Mouse (Mus musculus) megakaryocyte-erythroid progenitor cell, adult 5-6 weeks (primary cell): ENCODE measurements around the gene Pkdcc. TPM values are rescaled to one million over a fixed set of nuclear protein-coding genes. Genes with fewer than 3 reads are reported as not detected.

ENCODE experiments used
- ATAC-seq: replicated peaks from 2 replicates; pipeline ENCODE4 v1.8.0; 2016; ENCODE audit warnings: mild to moderate bottlenecking, inconsistent platforms; ENCODE audit not compliant: severe bottlenecking, poor library complexity, low FRiP score, low TSS enrichment
- total RNA-seq, 2 experiments: library from RNA; stranded (forward) in 1 of 2; stranded (reverse) in 1 of 2; fragments of 200-1000, 215-1000 nt in 1 of 2; fragments of >200 nt in 1 of 2; fragmentation: Nextera tagmentation in 1 of 2; gene quantifications; 2 replicates each; pipeline ENCODE4 v1.2.3; 2014 to 2017

Gene Pkdcc
- total RNA-seq, 2 experiments from 2014 or later = not detected

- no peak for ATAC-seq
Observed at GRCm38 (mm10) chr17:83210531-83210930, 4.6 kb upstream of the Pkdcc start.

- no peak for ATAC-seq
Observed at GRCm38 (mm10) chr17:83211196-83211595, 3.9 kb upstream of the Pkdcc start.

- ATAC-seq = no peak
Observed at GRCm38 (mm10) chr17:83212422-83212821, 2.7 kb upstream of the Pkdcc start.

DNA sequence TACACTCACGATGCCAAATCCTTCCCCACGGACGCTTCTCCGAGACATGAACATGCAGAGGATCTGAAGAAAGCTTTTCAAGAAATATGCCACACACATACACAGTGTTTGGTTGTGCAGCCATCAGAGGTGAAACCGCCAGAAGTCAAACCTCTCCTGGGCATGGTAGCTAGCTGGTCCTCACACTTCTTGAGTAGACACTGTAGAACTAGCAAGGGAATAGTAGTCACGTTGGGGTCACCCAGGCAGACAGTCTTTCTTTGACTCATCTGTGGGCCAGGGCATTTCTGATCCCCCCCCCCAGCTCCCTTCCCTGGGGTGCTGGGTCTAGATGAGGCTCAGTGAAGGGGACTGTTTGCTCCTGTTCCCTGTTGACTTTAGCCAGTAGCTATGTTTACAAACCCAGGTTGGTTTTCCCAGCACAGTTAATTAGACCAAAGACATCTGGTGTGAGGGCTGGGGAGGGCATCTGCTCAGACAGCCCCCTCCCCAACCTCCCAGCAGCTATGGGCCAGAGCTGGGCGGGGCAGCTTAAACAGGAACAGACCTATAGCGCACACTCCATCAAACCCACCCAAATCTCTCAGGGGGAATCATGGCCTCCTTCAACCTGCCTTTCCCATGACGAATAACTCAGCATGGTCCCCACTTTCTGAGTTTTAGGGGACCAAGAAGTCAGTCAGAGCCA is 1.7 kb upstream of the Pkdcc start:
- no peak for ATAC-seq

DNA sequence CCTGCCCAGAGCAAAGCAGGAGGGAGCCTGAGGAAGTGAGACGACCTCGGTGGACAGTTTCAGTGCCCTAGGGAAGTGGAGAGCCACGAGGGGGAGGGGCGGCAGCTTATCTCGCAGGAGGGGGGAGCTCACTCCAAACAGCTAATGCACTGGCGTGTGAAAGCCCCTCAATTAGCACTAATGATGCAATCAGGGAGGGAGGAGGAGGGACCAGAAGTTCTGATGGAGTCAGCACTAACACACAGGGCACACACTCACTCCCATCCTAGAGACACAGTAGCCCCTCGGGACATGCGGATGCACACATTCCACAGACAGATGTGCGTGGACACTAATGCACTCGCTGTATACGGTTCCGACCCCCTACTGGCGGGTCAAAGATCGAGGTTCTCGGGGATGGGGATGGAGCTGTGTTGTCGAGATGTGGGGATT is 915 bp upstream of the Pkdcc start:
- 0 out of 2 replicates have a peak, but pooled peaks have one; percentile 10 for ATAC-seq

- no peak for ATAC-seq
Observed at GRCm38 (mm10) chr17:83215529-83216244, 595 bp downstream of the Pkdcc start.

DNA sequence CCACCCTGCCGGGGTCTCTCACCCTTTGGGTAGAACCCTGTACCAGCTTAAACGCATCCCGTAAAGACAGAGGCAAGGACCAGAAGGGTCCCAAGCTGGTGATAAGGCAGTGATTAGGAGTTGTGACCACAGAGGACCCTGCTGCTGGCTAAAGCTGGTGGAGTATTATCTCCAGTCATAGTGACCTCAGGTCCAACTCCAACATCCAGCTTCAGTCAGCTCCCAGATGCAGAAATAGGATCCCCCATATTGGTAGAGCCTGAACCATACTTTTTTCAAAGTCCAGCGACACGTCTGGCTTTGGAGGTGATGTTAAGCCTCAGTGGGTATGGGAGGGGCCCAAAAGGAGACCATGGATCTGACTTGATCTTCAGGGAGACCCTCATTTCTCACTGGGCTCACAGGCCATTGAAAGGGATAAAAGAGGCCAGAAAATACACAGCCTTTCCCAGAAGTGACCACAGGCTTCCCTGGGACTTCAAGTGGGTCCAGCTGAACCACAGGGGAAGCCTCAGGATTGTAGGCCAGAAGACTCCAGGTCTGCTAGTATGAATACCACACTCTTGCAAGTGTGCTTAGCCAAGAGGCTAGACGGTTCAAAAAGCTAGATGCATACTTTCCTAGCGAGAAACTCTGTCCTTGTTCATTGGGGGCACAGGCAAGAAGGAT is 1.3 kb downstream of the Pkdcc start:
- ATAC-seq = no peak

DNA sequence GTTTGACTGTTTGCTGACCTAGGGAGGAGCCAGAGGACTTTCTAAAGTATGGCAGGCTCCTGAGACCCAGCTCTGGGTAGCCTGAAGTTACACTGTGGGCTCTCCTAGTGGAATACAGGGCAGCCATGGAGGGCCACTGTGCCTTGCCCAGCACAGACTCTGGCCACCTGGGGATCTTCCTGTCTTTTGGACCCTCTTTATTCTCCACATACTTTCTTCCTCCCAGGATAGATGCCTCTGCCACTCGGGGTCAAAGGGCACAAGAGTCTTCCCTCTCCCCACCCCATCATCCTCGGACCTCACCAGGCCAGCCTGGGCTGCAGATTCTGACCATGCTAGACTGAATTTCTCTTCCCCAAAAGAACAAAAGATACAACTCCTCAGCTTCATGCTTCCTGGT is 3.1 kb downstream of the Pkdcc start:
- ATAC-seq = no peak

- no peak for ATAC-seq
Observed at GRCm38 (mm10) chr17:83218722-83219121, 3.6 kb downstream of the Pkdcc start.

- no peak for ATAC-seq
Observed at GRCm38 (mm10) chr17:83219351-83220287, 4.5 kb downstream of the Pkdcc start.

DNA sequence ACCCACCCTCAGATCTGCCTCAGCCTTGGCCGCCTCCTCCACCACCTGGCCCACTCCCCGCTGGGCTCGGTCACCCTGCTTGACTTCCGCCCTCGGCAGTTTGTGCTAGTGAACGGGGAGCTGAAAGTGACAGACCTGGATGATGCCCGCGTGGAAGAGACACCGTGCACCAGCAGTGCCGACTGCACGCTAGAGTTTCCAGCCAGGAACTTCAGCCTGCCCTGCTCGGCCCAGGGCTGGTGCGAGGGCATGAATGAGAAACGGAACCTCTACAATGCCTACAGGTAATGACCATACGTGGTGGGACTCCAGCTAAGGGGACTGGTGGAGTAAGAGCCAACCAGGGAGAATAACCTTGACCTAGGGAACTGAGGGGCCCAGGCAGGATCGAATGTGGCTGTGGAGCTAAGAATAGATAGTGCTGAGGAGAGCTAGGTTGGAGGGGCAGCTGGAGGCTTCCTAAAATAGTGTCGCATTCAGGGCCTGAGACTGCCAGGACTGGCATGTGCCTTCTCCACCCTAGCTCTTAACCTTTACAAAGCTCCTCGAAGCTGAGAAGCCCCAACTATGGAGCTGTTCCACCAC is 6.0 kb downstream of the Pkdcc start:
- no peak for ATAC-seq

DNA sequence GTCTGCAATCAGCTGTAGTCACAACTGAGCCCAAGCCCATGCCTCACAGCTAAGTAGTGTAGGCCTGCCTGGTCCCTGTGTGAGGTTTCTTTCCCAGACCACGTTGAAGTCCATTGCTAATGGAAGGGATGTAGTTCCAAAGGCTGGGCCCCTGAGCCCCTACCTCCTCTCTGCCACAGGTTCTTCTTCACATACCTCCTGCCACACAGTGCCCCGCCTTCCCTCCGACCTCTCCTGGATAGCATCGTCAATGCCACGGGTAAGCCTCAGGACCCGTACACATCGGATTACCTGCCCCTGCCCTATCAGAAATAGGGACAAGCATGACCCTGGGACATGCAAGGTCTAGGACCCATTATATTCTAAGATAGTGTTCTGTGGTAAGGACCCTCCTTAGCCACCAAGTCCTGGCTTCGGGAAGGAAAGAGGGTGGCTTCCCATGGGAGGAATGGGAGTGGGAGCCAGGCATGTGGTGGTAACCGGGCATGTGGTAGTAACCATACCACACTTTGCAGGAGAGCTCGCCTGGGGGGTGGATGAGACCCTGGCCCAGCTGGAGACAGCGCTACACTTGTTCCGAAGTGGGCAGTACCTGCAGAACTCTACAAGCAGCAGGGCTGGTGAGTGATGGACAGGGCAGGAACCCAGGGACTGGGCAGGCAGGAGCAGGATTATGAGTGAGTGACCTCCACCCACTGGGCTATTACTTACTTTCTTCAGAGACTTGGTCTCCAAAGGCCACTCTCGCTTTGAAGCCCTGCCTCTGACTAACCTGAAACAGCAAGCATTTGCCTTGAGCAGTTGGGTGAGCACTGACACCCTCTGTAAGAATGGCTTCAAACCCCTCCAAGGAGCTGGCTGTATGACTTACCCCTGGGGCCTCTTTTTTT is 6.8 kb downstream of the Pkdcc start:
- no peak for ATAC-seq

DNA sequence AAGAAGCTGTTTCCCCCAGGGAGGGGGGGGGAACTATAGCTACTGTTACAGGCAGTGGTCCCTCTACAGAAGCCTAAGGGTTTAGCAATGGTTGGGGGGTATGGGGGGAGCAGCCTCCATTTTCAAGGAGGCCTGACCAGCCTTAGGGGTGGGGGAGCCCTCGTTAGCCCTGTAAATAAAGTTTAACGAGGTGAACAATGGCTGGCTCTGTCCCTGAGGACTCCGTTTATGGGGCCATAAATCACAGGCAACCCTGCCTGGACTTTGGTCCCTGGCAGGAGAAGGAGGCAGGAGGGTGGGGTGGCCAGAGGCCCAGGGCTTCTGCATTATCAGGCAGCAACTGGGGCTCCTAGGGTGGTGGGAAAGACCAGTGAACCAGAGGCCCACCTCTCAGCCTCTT is 7.6 kb downstream of the Pkdcc start:
- ATAC-seq = no peak

DNA sequence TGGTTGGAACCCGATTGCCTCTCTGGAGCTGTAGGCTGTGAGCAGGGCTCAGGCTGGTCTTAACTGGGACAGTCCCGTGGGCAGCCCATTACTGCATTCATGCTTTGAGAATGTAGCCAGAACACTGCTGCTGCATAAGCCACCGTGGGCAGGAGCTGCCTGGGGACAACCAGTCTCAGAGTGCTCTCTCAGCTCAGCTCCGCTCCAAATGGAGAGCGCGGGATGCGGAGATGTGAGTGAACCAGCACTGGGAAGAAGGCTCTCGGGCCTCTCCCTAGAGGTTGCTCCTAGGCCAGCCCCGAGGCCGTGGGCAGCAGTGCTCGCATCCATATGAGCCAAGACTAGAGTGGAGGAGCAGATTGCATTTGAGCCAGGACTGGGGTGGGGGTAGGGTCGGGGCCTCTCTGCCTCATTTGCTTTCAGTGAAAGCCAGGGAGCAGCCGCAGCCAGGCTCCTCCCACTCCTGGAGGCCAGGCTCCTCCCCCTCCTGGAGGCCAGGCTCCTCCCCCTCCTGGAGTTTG is 9.4 kb downstream of the Pkdcc start:
- no peak for ATAC-seq

GRCm38 (mm10) chr17:83226395-83226986 is 11.4 kb downstream of the Pkdcc start:
- ATAC-seq = no peak

- no peak for ATAC-seq
Observed at GRCm38 (mm10) chr17:83231357-83231756, 16.3 kb downstream of the Pkdcc start.

DNA sequence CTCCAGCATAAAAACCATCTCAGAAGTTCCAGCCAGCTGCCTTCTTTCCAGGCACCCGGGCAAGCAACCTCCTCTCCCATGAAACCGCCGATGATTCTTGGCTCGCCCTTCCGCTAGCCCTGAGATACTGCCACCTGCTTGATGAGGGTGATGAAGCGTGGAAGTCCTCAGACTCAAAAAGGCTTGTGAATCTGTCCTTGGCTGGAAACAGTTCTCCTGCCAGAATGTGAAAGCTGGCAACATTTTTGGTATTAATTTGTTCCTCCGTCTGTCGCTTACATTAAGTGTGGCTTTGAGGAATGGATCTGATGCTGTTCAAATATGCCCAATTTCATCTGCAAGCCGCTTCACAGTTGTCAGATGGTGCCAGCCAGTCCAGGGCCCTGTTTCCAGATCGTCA is 20.1 kb downstream of the Pkdcc start:
- ATAC-seq = no peak

DNA sequence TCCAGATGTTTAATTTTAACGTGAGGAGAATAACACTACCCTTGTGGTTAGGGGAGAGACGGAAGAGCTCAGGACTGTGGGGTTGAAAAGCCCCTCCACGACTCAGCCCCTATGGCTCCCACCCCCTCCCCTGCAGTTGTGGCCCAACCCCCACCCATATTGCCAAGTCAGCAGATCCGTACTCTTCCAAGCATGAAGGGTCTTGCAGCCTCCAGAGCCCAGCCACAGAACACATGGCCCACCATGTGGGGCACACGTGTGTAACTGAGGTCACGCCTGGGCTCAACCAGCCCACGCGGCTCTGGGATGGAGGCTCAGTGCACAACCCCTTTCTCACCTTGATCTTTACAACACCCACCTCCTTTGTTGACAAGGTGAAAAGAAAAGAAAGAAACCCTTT is 21.1 kb downstream of the Pkdcc start:
- ATAC-seq = no peak
